Mouse (Mus musculus) thymus, adult 2 months (tissue): ENCODE measurements around the gene Hoxb7. TPM values are rescaled to one million over a fixed set of nuclear protein-coding genes. Genes with fewer than 3 reads are reported as not detected.

ENCODE experiments used
- DNase-seq: peaks from one replicate; pipeline ENCODE4 v3.0.0; 2021
- H3K27ac ChIP-seq: fragments of 200-500 bp; 2 replicates; pipeline ENCODE4 v1.5.1; 2012; ENCODE audit warnings: low read length, control low read depth; ENCODE audit not compliant: control insufficient read depth, insufficient read depth
- H3K27me3 ChIP-seq: fragments of 200-500 bp; 2 replicates; pipeline ENCODE4 v1.6.1; 2012; ENCODE audit warnings: mild to moderate bottlenecking, low read length, moderate library complexity, mixed read lengths; ENCODE audit not compliant: control insufficient read depth, insufficient read depth
- H3K36me3 ChIP-seq: fragments of 200-500 bp; 2 replicates; pipeline ENCODE4 v1.6.1; 2012; ENCODE audit warnings: mild to moderate bottlenecking, low read length, moderate library complexity; ENCODE audit not compliant: control insufficient read depth, insufficient read depth
- H3K4me1 ChIP-seq: fragments of 200-500 bp; replicated peaks from 2 replicates; pipeline ENCODE4 v1.6.1; 2012; ENCODE audit warnings: low read length; ENCODE audit not compliant: control insufficient read depth, insufficient read depth
- H3K4me3 ChIP-seq: fragments of 200-500 bp; 2 replicates; pipeline ENCODE4 v1.5.1; 2012; ENCODE audit warnings: mild to moderate bottlenecking, low read length, control low read depth, moderate library complexity; ENCODE audit not compliant: control insufficient read depth, insufficient read depth
- CTCF ChIP-seq: fragments of 200-500 bp; IDR thresholded peaks from 2 replicates; pipeline ENCODE4 v1.5.1; 2012; ENCODE audit warnings: mild to moderate bottlenecking, control low read depth, low read length, moderate library complexity, borderline replicate concordance; ENCODE audit not compliant: control insufficient read depth, poor library complexity, insufficient read depth; ENCODE audit errors: extremely low read depth
- POLR2A ChIP-seq: fragments of 200-500 bp; IDR thresholded peaks from 2 replicates; pipeline ENCODE4 v1.6.1; 2012; ENCODE audit warnings: mild to moderate bottlenecking, low read length, control low read depth, moderate library complexity; ENCODE audit not compliant: control insufficient read depth, poor library complexity, insufficient read depth; ENCODE audit errors: extremely low read depth
- WGBS: fragments of 180-500 bp; shearing (Covaris S2); methylation state at CpG from one replicate; pipeline ENCODE4 v1.1.7; 2018; 5-methylcytosine and 5-hydroxymethylcytosine counted together
- polyA plus RNA-seq: library from polyadenylated mRNA; depleted of rRNA; stranded (reverse); fragments of >200 nt; gene quantifications from 2 replicates; pipeline ENCODE4 v1.2.3, GENCODE M21; 2012

Hoxb7 gene
- polyA plus RNA-seq, 1 experiment: 0.09 TPM

- H3K27ac ChIP-seq: no peak within 1 kb of the TSS
- WGBS: 25% methylated on average over 22 of the region's 22 CpGs
Observed at GRCm38 (mm10) chr11:96291681-96292564, 5.5 kb downstream of the Hoxb7 start, which contains the start of gene Hoxb6. Gene Hoxb6 (plus strand): TSS chr11:96292476.

GRCm38 (mm10) chr11:96292565-96293301, 6.3 kb downstream of the Hoxb7 start:
- no peak for TF ChIP-seq POLR2A
- TF ChIP-seq CTCF: no peak
- Histone ChIP-seq H3K4me3 (no peak overlapping the region), H3K27ac (no peak overlapping the region), H3K36me3 (no peaks in the 10 kb centered on the region), H3K27me3 (peaks cover 47% of the 10 kb centered on the region), H3K4me1 (no peaks in the 10 kb centered on the region; the same call in 1 of the 2 replicates)
- no peak for DNase-seq
- WGBS: 5% methylated on average over 12 of the region's 12 CpGs

More at GRCm38 (mm10) chr11:96291681-96292564, 5.5 kb downstream of the Hoxb7 start, which contains the start of gene Hoxb6:
- Histone ChIP-seq H3K36me3 (no peaks in the 10 kb centered on the region), H3K27me3 (peaks cover 50% of the 10 kb centered on the region), H3K4me1 (peaks cover under 1% of the 10 kb centered on the region), H3K4me3 (no peak within 1 kb of the TSS)
- no peak for TF ChIP-seq POLR2A
- TF ChIP-seq CTCF: no peak
- DNase-seq: no peak

DNA sequence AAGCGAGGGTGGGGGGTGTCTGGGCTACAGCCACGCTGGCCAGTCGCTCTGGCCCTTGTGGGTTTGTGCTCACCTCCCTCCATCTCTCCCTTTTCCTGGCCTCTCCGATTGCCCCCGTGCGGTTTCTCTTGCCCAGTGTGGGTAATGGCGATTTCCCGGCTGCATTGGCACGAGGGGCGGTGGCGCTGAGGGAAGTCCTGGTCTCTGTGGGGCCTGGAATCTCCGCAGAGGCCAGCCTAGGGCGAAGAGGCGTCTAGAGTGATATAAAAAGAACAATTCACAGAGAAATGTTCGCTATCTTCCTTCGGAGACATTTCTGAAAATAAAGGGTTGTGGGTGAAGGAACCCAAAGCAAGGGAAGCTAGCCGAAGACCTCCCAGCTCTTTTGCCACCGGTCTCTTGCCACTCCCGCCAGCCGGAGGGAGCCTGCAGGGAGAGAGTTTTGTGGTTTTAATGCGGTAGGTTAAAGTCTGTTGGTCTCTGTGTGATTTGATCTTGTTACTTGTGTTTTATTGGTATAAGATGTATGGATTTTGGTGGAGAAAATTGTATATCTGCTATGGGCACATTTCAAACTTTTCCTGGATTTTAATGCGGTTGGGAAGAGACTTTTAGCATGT, 7.0 kb downstream of the Hoxb7 start:
- no peak overlapping the region for H3K27ac ChIP-seq

DNA sequence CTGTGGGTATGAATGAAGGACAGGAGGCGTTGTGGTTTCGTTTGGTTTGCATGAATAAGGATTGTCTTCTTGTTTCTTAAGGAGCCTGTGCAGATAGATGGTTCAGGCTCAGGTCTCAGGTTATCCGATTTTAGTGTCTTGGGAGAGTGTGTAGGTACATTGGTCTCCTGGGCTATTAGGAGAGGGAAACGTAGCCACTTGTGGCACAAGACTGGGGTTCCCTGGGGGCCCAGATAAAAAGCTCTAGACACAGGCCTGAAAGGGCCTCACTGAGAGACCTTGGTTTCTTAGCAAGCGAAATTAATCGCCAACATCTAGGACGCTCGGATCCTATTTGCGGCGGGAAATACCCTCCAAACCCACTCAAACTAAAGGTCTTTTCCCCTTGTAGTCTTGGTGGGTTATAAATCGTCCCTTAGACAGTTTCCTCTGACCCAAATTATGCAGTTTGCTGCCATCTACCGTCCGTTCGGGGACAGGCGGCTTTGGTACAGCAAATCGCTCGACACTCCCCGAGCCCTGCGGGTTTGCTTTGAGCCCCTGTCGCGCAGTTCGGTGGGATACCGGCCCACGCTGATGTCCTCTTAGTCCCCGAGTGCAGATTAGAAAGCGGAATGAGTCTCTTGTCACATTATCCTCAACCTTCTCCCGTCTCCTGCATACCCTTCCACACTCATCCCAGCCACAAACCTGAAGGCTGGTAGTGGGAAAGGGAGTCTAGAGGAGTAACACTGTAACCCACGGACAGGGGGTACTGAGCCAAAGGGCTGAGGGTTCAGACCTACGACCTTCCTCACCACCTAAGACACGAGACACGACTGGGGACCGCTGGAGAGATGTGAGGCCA, 8.0 kb downstream of the Hoxb7 start:
- no peaks in the 10 kb centered on the region; the same call in 1 of the 2 replicates for H3K4me1 ChIP-seq
- no peak for TF ChIP-seq POLR2A
- peak; percentile 66; the same call in 1 of the 2 replicates for TF ChIP-seq CTCF
- peak; percentile 81 for DNase-seq
- no peaks in the 10 kb centered on the region for H3K36me3 ChIP-seq
- no peak overlapping the region for H3K4me3 ChIP-seq
- 1% methylated on average over 32 of the region's 32 CpGs for WGBS
- peaks cover 40% of the 10 kb centered on the region for H3K27me3 ChIP-seq
- no peak overlapping the region for H3K27ac ChIP-seq

More for the DNA sequence above, 7.0 kb downstream of the Hoxb7 start:
- Histone ChIP-seq H3K27me3 (peaks cover 41% of the 10 kb centered on the region), H3K4me1 (no peaks in the 10 kb centered on the region; the same call in 1 of the 2 replicates), H3K36me3 (no peaks in the 10 kb centered on the region), H3K4me3 (no peak overlapping the region)
- no peak for DNase-seq
- TF ChIP-seq CTCF (no peak), POLR2A (no peak)
- 3% methylated on average over 22 of the region's 22 CpGs for WGBS

GRCm38 (mm10) chr11:96295092-96295835, 8.8 kb downstream of the Hoxb7 start:
- H3K27me3 ChIP-seq: peaks cover 43% of the 10 kb centered on the region
- no peaks in the 10 kb centered on the region; the same call in 1 of the 2 replicates for H3K4me1 ChIP-seq
- no peak for DNase-seq
- no peaks in the 10 kb centered on the region for H3K36me3 ChIP-seq
- WGBS: 4% methylated on average over 30 of the region's 30 CpGs
- no peak overlapping the region for H3K27ac ChIP-seq
- TF ChIP-seq POLR2A (no peak), CTCF (no peak)
- no peak overlapping the region for H3K4me3 ChIP-seq
